Mouse (Mus musculus) neural tube, embryonic 14.5 days (tissue): ENCODE measurements at regions not wholly inside any gene's neighbourhood (a gene's known extent, or its start where the extent isn't known, plus 50 kb on each side); places are given as distances from the start of the nearest gene placed in this dataset.
"Not testable (repeated sequence)": the region's sequence is repeated elsewhere in the genome, so short reads cannot be mapped to it uniquely, and the experiment has no call there.

Source experiments
- ATAC-seq: fragments of 200-750 bp; cut with Nextera tagmentation; 2 replicates; pipeline ENCODE4 v1.8.0; 2017; ENCODE audit warnings: low read depth, mild to moderate bottlenecking, moderate TSS enrichment, moderate library complexity
- H3K27ac ChIP-seq: fragments of 300-500 bp; sonication (generic); 2 replicates; pipeline ENCODE4 v1.5.1; 2014; ENCODE audit warnings: low read depth, mild to moderate bottlenecking, control low read depth, low read length, moderate library complexity, mixed read lengths
- H3K27me3 ChIP-seq: fragments of 300-500 bp; sonication (generic); 2 replicates; pipeline ENCODE4 v1.6.1; 2014; ENCODE audit warnings: low read length; ENCODE audit not compliant: control insufficient read depth, insufficient read depth
- H3K36me3 ChIP-seq: fragments of 300-500 bp; sonication (generic); 2 replicates; pipeline ENCODE4 v1.6.1; 2014; ENCODE audit warnings: low read length, mixed read lengths; ENCODE audit not compliant: control insufficient read depth, insufficient read depth
- H3K4me1 ChIP-seq: fragments of 300-500 bp; sonication (generic); 2 replicates; pipeline ENCODE4 v1.6.1; 2014; ENCODE audit warnings: low read length; ENCODE audit not compliant: control insufficient read depth, insufficient read depth
- H3K4me2 ChIP-seq: fragments of 300-500 bp; sonication (generic); 2 replicates; pipeline ENCODE4 v1.6.1; 2014; ENCODE audit warnings: mild to moderate bottlenecking, low read depth, low read length, control low read depth
- H3K4me3 ChIP-seq: fragments of 300-500 bp; sonication (generic); 2 replicates; pipeline ENCODE4 v1.5.1; 2014; ENCODE audit warnings: low read depth, low read length, control low read depth, mixed read lengths
- H3K9ac ChIP-seq: fragments of 300-500 bp; sonication (generic); replicated peaks from 2 replicates; pipeline ENCODE4 v1.6.1; 2014; ENCODE audit warnings: low read depth, mild to moderate bottlenecking, control low read depth, low read length, mixed read lengths
- H3K9me3 ChIP-seq: fragments of 300-500 bp; sonication (generic); 2 replicates; pipeline ENCODE4 v1.6.1; 2016; ENCODE audit warnings: low read length; ENCODE audit not compliant: control insufficient read depth
- WGBS: fragments of 180-500 bp; shearing (Covaris S2); extraction: QIAGEN DNeasy Blood & Tissue Kit; methylation state at CpG from one replicate; pipeline ENCODE4 v1.1.7; 2014; 5-methylcytosine and 5-hydroxymethylcytosine counted together

DNA sequence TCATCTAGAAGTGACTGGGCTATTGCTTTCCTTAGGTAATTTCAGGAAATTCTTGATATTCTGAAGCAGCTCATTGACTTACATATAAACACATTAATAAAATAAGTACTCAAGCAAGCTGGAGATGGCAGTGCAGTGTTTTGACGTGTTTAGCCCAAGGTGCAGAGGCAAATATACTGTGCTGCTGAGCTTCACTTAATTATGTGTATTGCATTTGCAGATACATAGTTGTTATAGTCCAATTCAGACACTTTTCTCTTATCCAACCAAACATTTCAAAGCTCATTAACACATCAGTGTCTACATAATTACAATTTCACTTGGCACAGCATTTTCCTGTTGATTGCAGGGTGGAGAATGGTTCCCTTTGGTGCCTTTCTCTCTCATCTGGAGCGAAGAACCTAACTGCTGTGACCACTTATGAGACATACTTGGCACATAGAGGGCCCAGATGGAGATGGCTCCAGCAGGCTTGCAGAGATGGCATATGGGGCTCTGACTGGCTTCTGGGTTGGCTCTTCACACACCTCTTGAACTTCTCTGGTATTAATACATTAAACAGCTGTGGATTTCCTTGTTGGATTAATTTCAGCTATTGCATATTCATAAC, 803.9 kb upstream of the Gm10800 start:
- Histone ChIP-seq H3K4me3 (no peak overlapping the region), H3K4me1 (no peaks in the 10 kb centered on the region), H3K9ac (no peak overlapping the region), H3K9me3 (no peaks in the 10 kb centered on the region), H3K27me3 (no peaks in the 10 kb centered on the region), H3K27ac (no peak overlapping the region), H3K4me2 (no peak overlapping the region), H3K36me3 (no peaks in the 10 kb centered on the region)
- 59% methylated on average over 2 of the region's 2 CpGs for WGBS
- peak; percentile 84 for ATAC-seq

DNA sequence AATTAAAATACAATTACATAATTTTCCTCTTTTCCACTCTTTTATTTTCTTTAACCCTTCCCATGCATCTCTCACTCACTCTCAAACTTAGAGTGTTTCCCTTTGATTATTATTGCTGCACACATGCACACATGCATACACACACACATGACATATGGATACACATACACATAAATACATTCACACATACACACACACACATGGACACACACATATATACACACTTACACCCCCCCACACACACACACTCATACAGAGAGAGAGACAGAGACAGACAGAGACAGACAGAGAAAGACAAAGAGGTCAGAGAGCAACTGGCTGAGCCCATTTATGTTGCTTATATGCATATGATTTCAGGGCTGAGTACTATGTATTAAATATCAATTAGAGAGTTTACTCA, 764.2 kb upstream of the Gm10800 start:
- Histone ChIP-seq H3K9me3 (no peaks in the 10 kb centered on the region), H3K27me3 (no peaks in the 10 kb centered on the region), H3K4me3 (no peak overlapping the region), H3K36me3 (no peaks in the 10 kb centered on the region), H3K27ac (no peak overlapping the region), H3K9ac (no peak overlapping the region), H3K4me1 (no peaks in the 10 kb centered on the region), H3K4me2 (no peak overlapping the region)
- ATAC-seq: no peak

DNA sequence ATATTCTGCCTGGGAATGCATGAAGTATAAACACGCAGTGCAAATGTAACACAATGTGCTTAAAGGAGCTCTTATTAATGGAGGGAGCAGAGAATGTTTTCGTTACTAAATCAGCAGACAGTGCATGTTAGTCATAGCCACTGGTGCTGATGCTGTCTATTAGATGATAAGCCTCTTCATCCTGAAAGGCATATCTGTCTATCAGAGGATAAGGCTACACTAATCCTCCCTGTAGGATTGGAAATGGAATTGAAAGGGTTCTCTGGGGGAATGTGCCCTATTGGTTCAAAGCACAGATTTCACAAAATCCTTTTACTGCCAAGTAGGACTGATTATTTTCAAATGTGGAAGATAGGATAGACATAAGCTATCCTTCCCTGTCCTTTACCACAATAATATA, 763.4 kb upstream of the Gm10800 start:
- no peak overlapping the region for H3K27ac ChIP-seq
- no peak overlapping the region for H3K4me2 ChIP-seq
- no peak for ATAC-seq
- H3K4me3 ChIP-seq: no peak overlapping the region
- H3K9me3 ChIP-seq: no peaks in the 10 kb centered on the region
- H3K27me3 ChIP-seq: no peaks in the 10 kb centered on the region
- no peak overlapping the region for H3K9ac ChIP-seq
- H3K36me3 ChIP-seq: no peaks in the 10 kb centered on the region
- no peaks in the 10 kb centered on the region for H3K4me1 ChIP-seq
- 82% methylated on average over 2 of the region's 2 CpGs for WGBS

DNA sequence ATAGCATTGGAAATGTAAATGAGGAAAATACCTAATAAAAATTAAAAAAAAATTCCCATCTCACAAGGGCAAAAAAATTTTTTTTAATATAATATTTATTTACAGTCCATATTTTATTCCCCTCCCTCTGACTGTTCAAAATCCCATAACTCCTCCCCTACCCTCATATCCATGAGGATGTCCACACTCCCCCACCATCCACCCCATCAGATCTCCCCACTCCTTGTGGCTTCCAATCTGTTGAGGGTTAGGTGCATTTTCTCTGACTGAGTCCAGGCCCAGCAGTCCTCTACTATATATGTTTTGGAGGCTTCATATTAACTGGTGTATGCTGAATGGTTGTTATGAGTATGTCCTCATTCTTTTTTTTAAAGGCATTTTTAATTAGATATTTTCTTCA, 754.5 kb upstream of the Gm10800 start:
- ATAC-seq: no peak
- H3K9me3 ChIP-seq: no peaks in the 10 kb centered on the region
- no peak overlapping the region for H3K9ac ChIP-seq
- no peaks in the 10 kb centered on the region for H3K36me3 ChIP-seq
- H3K4me1 ChIP-seq: no peaks in the 10 kb centered on the region
- no peak overlapping the region for H3K27ac ChIP-seq
- no peak overlapping the region for H3K4me3 ChIP-seq
- H3K4me2 ChIP-seq: no peak overlapping the region
- no peaks in the 10 kb centered on the region for H3K27me3 ChIP-seq

DNA sequence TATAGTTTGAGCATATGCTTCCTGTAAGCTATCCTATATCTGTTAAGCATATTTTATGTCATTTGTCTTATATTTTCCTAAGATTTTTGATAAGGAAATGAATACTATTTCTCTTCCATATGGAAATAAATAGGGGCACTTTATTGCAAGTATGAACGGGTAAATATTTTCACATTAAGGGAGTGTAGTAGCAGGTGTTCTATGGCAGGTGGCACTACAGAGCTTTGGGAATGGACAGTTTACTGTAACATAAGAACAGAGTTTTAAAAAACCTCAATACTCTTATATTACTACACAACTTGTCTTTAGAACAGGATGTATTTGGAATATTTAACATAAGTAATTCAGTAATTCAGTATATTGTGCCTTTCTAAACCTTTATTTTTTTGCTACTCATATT, 742.4 kb upstream of the Gm10800 start:
- no peaks in the 10 kb centered on the region for H3K4me1 ChIP-seq

DNA sequence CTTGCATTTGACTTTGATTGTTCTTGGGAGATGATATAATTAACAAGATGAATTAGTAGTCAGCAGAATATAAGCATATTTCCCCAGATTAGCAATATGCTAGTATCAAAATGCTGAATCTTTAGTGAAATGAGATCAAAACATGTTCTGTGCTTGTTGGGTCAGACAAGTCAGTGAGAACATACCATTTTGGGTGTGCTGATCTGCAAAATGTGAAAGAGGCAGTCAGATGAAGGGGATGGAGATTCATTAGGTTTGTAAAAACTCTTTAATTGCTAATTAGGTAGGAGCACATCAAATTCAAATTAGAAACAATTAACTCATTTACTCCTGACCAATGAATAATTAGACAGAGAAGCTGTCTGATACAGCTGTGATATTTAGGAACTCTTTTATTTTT, 712.6 kb upstream of the Gm10800 start:
- Histone ChIP-seq H3K9ac (no peak overlapping the region), H3K27me3 (no peaks in the 10 kb centered on the region), H3K27ac (no peak overlapping the region), H3K4me1 (no peaks in the 10 kb centered on the region), H3K4me3 (no peak overlapping the region), H3K4me2 (no peak overlapping the region), H3K9me3 (no peaks in the 10 kb centered on the region), H3K36me3 (no peaks in the 10 kb centered on the region)
- ATAC-seq: no peak

More for the DNA sequence above, 742.4 kb upstream of the Gm10800 start:
- 50% methylated on average over 1 of the region's 1 CpGs for WGBS
- H3K27ac ChIP-seq: no peak overlapping the region
- ATAC-seq: no peak
- no peak overlapping the region for H3K4me2 ChIP-seq
- no peaks in the 10 kb centered on the region for H3K27me3 ChIP-seq
- no peak overlapping the region for H3K9ac ChIP-seq
- H3K9me3 ChIP-seq: no peaks in the 10 kb centered on the region
- no peaks in the 10 kb centered on the region for H3K36me3 ChIP-seq
- no peak overlapping the region for H3K4me3 ChIP-seq

DNA sequence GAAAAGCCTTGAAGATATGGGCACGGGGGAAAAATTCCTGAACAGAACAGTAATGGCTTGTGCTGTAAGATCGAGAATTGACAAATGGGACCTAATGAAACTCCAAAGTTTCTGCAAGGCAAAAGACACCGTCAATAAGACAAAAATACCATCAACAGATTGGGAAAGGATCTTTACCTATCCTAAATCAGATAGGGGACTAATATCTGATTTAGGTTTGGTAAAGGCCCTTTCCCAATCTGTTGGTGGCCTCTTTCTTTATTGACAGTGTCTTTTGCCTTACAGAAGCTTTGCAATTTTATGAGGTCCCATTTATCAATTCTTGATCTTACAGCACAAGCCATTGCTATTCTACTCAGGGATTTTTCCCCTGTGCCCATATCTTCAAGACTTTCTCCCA, 696.5 kb upstream of the Gm10800 start:
- ATAC-seq, H3K4me1 ChIP-seq, H3K27me3 ChIP-seq, H3K9ac ChIP-seq, H3K27ac ChIP-seq, H3K9me3 ChIP-seq, H3K36me3 ChIP-seq, H3K4me2 ChIP-seq, H3K4me3 ChIP-seq: not testable (repeated sequence)
- 76% methylated on average over 3 of the region's 3 CpGs for WGBS

DNA sequence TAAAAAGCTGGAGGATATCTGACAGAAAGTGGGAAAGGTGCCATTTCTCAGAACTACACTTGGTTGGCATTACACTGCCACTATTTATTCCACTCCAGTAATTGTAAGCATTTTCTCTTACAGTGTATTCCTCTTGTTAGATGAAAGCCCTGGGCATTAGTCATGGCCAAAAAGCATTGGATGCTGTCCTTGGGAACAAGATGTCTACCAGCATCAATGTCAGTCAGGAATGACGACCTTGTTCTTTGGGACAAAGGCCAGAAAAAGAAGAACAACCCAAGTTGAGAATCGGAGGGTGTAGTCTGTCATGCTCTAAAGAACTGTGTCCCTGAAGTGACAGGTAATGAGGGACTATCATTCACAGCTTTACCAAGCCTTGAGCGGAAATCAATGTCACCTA, 662.1 kb upstream of the Gm10800 start:
- Histone ChIP-seq H3K9ac (no peak overlapping the region), H3K4me2 (no peak overlapping the region), H3K4me3 (no peak overlapping the region), H3K9me3 (no peaks in the 10 kb centered on the region), H3K36me3 (no peaks in the 10 kb centered on the region), H3K27me3 (no peaks in the 10 kb centered on the region), H3K27ac (no peak overlapping the region), H3K4me1 (no peaks in the 10 kb centered on the region)
- ATAC-seq: no peak
- 86% methylated on average over 3 of the region's 3 CpGs for WGBS
